Mouse (Mus musculus) testis, postnatal 14 days (tissue): ENCODE data around the gene Il13ra1.

Experiments used
- DNase-seq: peaks from one replicate; pipeline ENCODE4 v3.0.0; 2021; ENCODE audit warnings: low spot score

Il13ra1 gene

DNA sequence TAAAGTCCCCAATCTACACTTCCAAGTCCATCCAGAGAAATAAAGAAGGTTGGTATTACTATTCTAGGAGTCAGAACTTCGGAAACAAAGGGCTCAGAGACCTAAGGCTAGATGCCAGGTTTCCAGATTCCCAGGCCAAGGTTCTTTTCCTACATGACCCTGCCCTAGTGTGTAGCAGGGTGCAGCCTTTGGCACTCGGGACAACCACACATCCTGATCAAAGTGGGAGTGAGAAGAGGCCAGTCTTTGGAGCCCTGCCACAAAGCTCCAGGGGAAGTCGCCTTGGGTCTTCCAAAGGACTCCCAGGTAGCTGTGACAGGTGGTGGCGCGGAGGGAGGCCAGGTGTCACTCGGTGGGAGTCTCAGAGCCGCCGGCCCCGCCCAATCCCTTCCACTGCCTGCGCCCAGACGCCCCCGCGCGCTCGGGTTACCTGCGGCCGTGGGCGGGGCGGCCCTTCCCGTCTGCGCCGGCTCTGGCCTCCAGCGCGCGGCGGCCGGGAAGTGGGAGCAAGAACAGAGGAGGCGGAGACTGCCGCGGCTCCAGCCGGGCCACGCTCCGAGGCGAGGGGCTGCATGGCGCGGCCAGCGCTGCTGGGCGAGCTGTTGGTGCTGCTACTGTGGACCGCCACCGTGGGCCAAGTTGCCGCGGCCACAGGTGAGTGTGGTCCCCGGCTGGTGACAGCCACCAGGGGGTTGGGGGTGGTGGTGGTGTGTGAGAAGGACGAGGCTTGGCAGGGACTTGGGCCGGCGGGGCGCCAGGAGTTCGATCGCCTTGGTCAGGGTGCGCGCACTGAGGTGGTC, at the start of gene Il13ra1:
Il13ra1 (plus strand) TSS at position 489 of the 800 bp plus-strand sequence.
- peak; percentile 29 for DNase-seq

DNA sequence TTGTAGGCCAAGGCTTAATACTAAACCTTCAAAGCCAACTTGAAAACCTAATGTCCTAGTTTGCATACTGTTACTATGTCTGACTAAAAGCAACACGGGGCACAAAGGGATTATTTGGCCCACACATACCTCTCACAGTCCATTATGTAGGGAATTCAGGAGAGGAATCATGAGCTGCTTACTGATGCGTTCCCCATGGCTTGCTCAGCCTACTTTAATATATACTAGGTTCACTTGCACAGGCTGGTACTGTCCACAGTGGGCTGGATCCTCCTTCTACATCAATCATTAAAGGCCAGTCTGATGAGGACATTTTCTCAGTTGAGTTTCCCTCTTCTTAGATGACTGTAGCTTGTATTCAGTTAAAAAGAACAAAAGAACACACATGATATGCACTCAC, 37.9 kb upstream of the Il13ra1 start:
- DNase-seq = no peak

DNA sequence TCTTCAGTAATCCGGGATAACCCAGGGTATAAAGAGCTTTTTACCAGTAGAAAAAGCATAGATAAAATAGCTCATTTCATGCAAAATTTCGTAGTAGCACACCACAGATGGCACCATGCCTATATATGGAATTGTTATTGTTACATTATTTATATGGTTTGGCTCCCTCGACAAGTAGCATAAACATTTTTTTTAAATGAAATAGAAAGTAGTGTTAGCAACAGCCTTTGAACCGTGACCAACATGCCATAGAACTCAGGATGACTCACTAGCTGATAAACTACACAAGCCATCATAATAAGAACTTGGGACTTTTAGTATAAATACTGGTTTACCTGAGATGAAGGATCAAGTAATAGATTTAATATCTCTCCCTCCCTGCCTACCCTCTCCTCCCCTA, 34.7 kb upstream of the Il13ra1 start:
- no peak for DNase-seq

DNA sequence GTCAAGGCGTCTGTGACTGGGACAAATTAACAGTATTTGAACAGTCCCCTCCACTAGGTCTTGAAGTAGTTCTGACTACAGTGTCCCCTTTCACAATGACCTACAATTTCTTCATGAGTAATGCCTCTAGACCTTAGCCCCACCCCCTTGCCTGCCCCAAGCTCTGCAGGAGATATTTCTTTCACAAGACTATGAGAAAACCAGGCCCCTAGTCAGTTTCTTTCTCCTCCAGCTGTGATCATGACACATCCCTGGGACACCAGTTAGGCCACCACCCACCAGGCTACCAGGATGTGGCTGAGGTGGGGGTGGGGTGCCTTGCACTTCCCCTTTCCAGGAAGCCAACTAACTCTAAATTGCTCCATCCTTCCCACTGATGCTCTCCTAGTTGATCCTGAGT, 29.0 kb upstream of the Il13ra1 start:
- DNase-seq = no peak

DNA sequence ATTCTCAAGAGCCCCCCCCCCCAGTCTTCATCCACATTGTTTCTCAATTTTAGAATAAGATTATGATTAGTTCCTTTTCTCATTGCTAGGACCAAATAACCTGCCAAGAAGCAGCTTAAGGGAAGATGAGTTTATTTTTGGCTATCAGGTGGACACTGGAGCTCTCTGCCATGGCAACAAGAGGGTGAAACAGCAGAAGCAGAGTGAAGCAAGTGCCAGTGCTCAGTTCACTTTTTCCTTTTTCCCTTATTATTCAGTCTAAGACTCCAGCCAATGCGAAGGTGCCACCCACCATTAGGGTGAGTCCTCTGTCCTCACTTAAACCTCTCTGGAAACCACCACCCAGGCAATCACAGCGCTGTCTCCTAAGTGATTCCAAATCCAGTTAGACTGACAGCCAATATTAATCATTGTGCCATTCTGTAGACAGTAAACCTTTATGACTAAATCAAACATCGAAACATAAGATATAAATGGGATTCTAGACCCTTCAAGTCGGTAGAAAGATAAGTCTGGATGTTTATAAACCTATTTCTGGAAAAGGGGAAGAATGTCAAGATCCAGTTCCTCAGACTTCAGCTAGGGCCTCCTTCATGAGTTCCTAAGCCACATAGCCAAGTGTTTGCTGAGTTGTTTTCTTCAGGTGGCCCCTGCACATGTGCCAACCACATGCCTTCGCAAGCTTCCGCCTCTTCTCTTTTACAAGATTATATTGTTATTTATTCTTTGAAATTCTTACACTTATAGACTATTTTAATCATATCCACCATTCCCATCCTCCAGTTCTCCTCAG, 23.2 kb upstream of the Il13ra1 start:
- DNase-seq = no peak

DNA sequence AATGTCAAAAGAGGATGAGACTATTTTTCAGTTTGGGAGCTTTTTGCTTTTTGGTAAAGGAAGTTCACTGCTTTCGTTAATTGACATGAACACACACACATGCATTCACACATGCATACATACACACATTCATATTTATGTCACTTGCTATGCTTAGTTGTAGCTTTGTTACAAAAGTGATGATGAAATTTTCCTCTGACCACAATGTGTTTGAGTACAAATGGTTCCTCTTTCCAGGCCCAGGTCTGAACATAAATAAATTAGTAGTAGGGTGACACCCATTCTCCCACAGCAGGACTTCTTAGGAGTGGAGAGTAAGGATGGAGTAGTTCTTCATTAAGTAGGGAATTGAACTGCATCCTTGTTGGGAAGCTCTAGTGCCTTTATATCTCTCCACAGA, 11.0 kb upstream of the Il13ra1 start:
- no peak for DNase-seq

DNA sequence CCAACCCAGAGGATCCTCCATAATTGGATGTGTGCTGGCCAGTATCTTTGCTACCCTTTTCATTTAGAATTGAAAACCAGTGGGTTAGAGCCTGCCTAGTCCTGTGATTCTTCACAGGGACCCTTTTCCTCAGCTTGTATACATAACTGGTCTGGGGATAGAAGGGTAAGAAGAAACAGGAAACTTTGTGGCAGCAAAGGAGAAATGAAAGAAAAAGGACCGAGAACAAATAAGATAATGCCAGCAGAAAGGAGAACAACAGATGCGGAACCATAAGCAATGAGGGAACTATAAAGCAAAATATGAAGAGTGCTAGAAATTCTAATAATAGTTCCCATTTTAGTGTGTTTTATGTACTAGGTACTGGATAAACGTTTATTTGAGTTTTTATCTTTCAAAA, 10.6 kb upstream of the Il13ra1 start:
- no peak for DNase-seq

DNA sequence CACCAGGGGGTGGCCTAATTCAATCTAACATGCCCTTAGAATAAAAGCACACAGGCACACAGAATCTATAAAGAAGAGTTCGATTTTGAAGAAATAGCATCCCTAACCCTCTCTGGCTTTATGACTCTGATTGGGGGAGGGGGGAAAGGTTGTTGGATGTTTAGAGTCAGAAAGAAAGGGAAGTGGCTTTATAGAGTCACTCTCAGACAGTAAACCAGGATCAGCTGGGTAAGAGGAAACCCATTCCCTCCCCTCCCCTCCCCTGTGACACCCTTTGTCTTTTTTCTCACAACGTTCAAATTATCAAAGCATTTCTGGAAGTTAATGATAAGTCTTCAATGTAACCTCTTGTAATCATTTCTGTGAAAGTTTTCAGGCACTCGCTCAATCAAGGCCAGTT, 3.3 kb upstream of the Il13ra1 start:
- no peak for DNase-seq

DNA sequence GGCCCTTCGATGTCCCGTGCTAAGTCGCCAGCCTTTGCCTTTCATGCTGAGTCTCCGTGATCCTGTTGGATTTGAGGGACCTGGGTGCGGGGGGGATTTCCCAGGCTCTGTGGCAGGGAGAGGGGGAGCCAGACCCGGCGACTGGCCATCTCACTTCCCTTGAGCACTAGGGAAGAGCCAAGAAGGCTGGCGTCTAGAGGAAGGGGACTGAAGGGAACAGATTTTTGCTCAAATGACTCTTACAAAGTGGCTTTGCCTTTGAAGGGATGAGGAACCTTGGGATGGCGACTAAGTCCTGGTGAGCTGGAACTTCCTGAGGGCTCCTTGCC, 476 bp downstream of the Il13ra1 start:
- no peak for DNase-seq

DNA sequence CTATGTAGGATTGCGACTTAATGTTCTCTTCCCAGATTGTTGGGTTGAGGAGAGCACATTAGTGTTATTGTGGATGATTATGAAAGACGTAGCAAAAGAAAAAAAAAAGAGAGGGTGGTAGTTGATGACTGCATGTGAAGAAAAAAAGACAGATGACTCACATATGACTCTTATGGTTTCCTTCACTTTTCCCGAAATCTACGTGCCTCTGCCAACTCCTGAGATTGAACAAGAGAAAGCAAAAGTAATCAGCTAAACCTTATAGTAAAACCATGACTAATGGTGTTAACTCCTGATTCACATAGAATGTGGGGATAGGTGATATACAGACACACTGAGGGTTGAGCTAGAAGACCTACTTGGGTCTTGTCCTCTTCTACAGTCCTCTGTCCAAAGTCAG, 3.3 kb downstream of the Il13ra1 start:
- no peak for DNase-seq

DNA sequence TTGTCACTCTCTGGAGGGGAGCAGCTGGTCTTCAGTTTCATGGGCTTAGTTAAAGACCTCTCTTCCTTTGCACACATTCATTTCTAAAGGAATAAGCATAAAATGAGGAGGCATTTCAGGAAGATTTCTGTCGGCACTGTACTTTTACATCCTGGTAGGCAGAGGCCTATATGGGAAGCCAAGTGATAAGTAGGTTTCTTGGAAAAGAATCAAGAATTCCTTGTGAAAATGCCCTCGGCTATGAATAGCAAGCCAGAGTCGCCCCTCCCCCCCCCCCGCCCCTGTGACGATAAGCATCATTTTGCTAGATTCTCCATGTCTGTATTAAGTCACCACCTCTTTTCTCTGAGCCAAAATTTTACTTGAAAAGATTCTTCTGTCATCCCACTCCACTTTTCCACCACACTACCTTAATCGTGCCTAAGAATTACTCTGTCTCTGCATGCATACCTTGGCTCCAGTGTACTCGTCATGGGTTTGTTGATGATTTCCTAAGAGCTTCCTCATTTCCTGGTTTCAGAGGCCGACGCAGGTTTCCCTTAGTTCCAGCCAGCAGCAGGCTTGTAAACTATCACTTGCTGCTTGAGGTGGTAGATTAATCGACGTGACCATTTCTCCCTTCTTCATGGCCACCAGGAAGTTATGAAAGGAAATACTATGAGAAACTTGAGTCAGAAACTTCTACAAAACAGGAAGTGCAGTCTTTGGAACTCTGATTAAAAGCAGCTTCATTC, 17.3 kb downstream of the Il13ra1 start:
- no peak for DNase-seq

DNA sequence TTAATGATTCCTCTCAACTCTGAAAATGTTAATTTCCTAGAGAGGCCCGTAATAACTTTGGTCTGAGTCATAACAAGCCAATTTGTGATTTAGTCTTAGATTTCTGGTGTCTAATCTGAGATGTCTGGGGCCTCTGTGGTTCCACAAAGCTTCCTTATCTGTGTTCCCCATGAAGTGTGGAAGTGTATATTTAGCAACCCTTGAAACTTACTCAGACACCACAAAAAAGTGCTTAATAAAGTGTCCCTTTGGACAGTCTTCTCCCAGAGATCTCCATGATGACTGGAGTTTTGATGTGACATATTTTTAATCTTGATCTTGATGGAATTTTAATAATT, 17.8 kb downstream of the Il13ra1 start:
- no peak for DNase-seq

DNA sequence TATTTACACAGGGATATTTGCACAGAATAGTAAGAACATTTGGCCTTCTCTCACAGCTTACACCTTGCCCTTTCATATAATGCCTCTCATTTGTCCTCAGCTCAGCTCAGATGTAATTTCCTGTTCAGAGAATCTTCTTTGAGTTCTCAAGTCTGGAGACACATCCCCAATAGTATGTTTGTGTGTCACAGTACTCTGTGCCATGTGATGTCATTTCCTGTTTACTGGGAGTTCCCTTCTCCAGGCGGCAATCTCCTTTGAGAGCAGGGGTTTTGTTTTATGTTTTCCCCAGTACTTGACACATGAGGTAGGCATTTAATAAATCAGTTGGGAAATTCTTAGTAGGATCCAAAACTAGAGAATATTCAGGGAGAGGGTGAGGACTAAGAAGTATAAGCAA, 24.4 kb downstream of the Il13ra1 start:
- no peak for DNase-seq

DNA sequence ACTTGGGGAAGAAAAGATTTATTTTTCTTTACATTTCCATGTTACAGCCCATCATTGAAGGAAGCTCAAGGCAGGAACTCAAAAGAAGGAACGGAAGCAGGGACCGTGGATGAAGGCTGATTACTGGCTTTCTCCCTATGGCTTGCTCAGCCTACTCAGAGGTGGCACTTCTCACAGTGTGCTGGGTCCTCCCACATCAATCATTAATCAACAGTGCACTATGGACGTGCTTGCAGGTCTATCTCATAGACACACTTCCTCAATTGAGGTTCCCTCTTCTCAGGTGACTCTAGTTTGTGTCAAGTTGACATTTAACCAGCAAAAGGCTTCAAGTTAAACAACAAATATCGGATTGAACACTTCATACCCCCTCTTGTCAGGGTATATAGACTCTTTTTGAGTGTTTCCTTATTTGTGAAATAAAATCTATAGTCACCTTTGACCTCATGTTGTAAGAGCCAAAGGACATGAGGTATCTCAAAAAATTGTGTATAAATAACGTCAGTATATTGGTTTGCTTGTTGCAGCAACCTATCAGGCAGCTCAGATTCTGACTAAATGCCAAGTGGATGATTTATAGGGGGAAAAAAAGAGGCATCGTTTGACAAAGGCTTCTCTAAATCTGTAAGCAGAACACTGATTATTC, 30.2 kb downstream of the Il13ra1 start:
- no peak for DNase-seq

DNA sequence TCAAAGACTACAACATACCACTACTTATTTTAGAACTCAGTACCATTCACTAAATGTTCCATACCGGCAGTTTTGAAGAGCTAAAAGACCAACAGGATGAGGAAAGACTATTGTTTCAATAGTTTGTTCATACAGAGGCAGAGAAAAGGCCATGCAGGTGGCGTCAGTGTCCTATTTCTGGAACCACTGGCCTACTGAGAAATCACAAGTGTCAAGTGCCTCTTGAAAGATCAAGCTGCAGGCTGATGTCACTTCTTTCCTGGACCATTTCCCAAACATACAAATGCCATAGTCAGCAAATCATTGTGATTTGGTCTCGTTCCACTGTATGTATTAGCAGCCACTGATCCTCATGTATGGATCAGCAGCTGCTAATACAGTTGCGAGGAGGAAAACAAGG, 34.8 kb downstream of the Il13ra1 start:
- no peak for DNase-seq

DNA sequence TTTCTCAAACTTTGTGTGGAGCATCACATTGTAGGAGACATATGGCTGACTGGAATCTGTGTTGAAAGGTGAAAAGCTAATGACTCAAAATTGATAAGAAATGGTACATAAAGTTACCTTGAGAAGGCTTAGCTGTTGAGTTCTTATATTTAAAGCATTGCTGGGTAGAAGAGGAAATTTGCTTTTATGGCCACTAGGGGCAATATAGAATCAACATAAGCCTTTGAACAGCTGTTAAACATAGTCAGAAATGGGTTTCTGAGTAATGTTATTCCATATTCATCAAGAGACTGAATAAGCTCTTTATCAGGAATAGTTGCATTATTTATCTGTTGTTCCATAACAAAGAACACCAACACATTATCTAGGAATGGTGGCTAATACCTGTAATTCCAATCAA, 38.2 kb downstream of the Il13ra1 start:
- DNase-seq = no peak

DNA sequence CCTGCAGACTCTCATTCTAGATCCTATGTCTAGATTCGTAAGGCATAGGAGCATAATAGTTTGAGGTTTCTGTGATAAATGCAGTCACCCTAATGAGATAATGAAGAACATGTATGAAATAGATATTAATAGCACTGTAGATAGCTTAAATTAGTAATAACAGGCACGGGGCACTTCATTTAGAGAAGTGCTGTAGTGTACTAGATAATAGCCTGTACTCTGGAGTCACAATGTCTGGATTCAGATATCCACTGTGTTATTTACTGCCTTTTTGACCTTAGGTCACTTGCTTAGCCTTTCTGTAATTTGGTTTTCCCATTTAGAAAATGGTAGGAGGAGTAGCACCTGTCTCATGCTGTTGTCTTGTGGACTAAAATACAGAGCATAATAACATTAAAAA, 44.8 kb downstream of the Il13ra1 start:
- no peak for DNase-seq

DNA sequence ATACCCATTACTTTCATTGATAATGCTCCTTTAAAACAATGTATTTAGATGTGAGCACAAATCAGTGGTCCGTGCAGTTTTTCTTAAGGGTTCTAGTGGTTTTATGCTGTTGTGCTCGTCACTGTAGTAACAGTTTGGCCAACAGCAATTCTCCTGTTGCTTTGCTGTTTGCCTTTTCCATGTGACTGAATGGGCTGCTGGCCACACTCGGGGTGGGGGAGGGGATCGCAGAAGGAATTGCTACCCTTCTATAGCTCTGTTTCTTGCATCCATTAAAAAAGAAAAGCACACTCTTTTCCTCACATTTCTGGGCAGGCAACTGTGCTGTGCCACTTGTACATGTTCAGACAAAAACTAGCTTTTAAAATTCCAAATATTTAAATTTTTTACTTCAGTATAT, 49.7 kb downstream of the Il13ra1 start:
- no peak for DNase-seq

DNA sequence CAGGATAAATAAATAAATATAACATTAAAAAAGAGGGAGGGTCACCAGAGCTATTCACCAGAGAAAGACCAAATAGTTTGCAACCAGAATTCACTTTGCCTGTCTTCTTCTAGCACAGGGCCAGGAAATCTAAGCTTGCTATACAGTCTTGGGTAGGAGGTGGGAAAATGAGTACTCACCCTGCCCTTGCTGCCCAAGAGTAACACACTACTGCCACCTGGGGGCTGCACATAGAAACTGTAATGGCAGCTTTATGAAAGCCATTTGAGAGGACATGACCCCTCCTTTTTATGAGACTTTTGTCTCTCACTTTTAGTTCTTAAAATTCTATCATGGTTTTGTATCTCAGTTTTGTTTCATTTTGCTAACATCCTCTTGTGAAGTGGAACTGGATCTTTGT, 71.7 kb downstream of the Il13ra1 start:
- no peak for DNase-seq

DNA sequence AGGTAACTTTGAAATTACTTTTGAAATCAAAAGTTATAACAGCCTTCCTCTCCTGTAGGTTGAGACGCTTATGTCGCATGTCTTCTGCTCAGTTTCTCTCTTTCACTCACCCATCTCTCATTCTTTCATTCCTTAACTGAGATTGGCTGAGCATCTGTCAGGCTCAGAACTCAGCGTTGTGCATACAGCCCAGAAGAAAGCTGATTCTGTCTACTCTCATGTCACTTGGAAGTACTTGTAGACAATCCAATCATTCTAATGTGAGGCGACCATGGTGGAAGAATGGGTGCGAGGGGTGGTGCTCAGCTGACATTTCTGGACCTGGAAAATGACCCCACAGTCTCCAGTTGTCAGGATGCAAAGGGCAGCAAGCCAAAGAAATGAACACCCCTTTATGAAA, 74.1 kb downstream of the Il13ra1 start:
- DNase-seq = no peak

DNA sequence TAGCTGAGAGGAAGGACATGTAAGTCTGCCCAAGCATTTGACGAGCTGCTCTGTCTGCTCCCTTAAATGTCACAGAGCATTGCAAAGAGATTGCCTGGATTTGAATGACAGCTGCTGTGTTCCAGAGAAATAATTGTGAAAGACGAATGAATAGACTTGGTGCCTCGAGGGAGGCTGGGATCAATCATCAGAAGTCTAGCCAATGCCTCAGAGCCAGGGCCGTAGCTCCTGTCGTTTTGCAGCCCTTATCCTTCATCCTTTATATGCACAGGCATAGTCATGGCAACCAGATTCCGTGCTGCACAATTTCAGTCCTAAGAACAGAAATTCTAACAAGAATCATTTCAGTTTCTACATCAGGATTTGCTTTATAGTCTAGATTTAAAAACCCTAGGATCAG, 74.5 kb downstream of the Il13ra1 start:
- no peak for DNase-seq

DNA sequence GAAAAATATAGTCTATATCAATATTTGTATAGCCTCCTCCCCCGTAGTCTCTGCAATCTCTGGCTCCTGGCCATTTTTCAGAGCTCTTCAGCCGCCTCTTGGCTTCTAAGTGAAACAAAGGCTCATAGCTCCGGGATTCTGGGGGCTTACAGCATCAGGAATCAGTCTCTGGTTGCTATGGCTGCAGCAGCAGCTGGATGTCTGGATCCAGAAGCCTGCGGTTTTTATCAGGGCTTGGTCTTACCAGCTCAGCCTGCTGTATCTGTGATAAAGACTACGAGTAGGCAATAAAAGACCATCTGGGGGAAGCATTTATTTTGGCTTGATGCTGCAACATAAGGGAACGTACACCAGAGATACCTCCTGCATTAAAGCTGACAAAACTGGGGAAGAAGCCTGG, 82.0 kb downstream of the Il13ra1 start:
- DNase-seq = no peak
